Mouse (Mus musculus): ENCODE results near the gene Slc39a5. TPM values are rescaled to one million over a fixed set of nuclear protein-coding genes. Genes with fewer than 3 reads are reported as not detected.
A peak's percentile ranks its signal among the peaks of the same experiment; 100 is the strongest.

Slc39a5 gene
- total and polyA plus RNA-seq, 2 experiments from 2014 or later: 0.58 to 0.66 TPM

DNA sequence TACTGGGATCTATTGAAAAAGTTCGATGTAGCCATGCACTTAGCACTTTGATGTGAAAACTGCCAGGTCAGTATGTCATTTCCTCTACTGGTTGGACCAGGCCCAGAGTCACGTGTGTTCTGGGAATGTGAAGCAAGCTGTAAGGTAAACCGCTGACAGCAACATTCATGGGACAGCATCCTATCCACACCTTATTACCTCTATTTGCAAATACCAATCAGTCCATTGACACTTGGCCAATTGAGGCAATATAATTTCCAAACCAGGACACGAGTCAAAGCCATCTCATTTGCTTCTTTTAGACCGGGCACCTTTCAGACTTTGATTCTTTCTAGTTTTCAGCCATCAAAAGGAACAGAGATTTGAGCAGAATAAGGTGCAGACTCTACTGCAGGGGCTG, 28.0 kb upstream of the Slc39a5 start:
- no peak overlapping the region for H3K27ac ChIP-seq
- no peaks in the 10 kb centered on the region for H3K9me3 ChIP-seq (ENCODE audit: low read length)
- H3K4me3 ChIP-seq (ENCODE audit: low read length): no peak overlapping the region
- H3K4me2 ChIP-seq (ENCODE audit: low read depth, low read length): no peak overlapping the region
- peaks cover 38% of the 10 kb centered on the region for H3K36me3 ChIP-seq (ENCODE audit: insufficient read depth, low read length)
- WGBS: 93% methylated on average over 5 of the region's 5 CpGs
- no peaks in the 10 kb centered on the region for H3K4me1 ChIP-seq (ENCODE audit: insufficient read depth, low read length)
- DNase-seq (ENCODE audit: low spot score) (no peak), ATAC-seq (no peak)
- no peak for TF ChIP-seq CTCF (IDR thresholded peaks at IDR 0.05; ENCODE audit: low read depth)
- no peaks in the 10 kb centered on the region for H3K27me3 ChIP-seq (ENCODE audit: insufficient read depth, low read length)
- H3K9ac ChIP-seq (replicated peaks; ENCODE audit: low read length): no peak overlapping the region

DNA sequence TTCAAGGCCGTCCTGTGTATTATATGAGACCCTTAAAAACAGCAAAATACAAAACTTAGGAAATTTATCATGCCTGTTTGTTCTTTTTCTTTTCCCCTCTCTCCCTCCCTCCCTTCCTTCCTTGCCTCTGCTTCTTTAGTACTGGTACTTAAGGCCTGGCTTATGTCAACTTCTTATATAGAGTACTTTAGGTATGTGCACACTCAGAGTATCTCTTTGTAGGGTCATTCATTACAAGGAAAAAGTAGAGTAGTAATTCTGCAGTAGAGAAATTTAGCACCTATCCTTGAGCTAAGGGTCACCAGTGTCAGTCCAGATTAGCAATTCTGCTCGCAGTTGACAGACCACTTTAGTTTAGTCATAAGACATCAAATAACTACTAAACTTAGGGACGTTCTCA, 24.2 kb upstream of the Slc39a5 start:
- H3K36me3 ChIP-seq (ENCODE audit: insufficient read depth, low read length): peaks cover 42% of the 10 kb centered on the region

GRCm38 (mm10) chr10:128424604-128425003, 23.6 kb upstream of the Slc39a5 start:
- peaks cover 42% of the 10 kb centered on the region for H3K36me3 ChIP-seq (ENCODE audit: insufficient read depth, low read length)
- WGBS: 64% methylated on average over 7 of the region's 7 CpGs
- no peak for ATAC-seq

More for the DNA sequence above, 24.2 kb upstream of the Slc39a5 start:
- DNase-seq (ENCODE audit: low spot score) (no peak), ATAC-seq (no peak)
- Histone ChIP-seq H3K27ac (no peak overlapping the region), H3K4me3 (ENCODE audit: low read length) (no peak overlapping the region), H3K9me3 (ENCODE audit: low read length) (no peaks in the 10 kb centered on the region), H3K27me3 (ENCODE audit: insufficient read depth, low read length) (no peaks in the 10 kb centered on the region), H3K4me2 (ENCODE audit: low read depth, low read length) (no peak overlapping the region), H3K9ac (replicated peaks; ENCODE audit: low read length) (no peak overlapping the region), H3K4me1 (ENCODE audit: insufficient read depth, low read length) (no peaks in the 10 kb centered on the region)
- 93% methylated on average over 3 of the region's 3 CpGs for WGBS
- TF ChIP-seq CTCF (IDR thresholded peaks at IDR 0.05; ENCODE audit: low read depth): no peak

DNA sequence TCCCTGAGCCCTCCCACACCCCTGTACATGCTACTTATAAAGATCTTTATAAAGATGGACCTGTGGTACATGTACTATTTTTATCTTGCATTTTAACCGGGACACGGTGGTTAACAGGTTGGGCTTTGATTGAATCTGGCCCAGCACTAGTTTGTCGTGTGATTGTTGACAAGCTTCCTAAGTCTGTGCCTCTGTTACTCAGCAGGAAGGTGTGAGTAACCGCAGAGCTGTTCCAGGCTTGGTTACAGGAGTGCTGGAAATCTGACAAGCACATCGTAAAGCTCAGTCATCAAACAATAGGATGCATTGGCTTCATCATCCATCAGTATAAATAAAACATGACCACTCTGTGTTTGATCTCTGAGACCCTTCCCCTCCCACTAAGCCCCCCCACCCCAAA, 21.4 kb upstream of the Slc39a5 start:
- Histone ChIP-seq H3K4me3 (ENCODE audit: low read length) (no peak overlapping the region), H3K9me3 (ENCODE audit: low read length) (no peaks in the 10 kb centered on the region), H3K27me3 (ENCODE audit: insufficient read depth, low read length) (no peaks in the 10 kb centered on the region), H3K27ac (no peak overlapping the region), H3K9ac (replicated peaks; ENCODE audit: low read length) (no peak overlapping the region), H3K36me3 (ENCODE audit: insufficient read depth, low read length) (peaks cover 35% of the 10 kb centered on the region), H3K4me1 (ENCODE audit: insufficient read depth, low read length) (no peaks in the 10 kb centered on the region), H3K4me2 (ENCODE audit: low read depth, low read length) (no peak overlapping the region)
- no peak for ATAC-seq
- WGBS: 73% methylated on average over 5 of the region's 5 CpGs
- TF ChIP-seq CTCF (IDR thresholded peaks at IDR 0.05; ENCODE audit: low read depth): no peak
- DNase-seq (ENCODE audit: low spot score): no peak

More at GRCm38 (mm10) chr10:128424604-128425003, 23.6 kb upstream of the Slc39a5 start:
- Histone ChIP-seq H3K9me3 (ENCODE audit: low read length) (no peaks in the 10 kb centered on the region), H3K27ac (no peak overlapping the region), H3K4me3 (ENCODE audit: low read length) (no peak overlapping the region), H3K4me1 (ENCODE audit: insufficient read depth, low read length) (no peaks in the 10 kb centered on the region), H3K4me2 (ENCODE audit: low read depth, low read length) (no peak overlapping the region), H3K9ac (replicated peaks; ENCODE audit: low read length) (no peak overlapping the region), H3K27me3 (ENCODE audit: insufficient read depth, low read length) (no peaks in the 10 kb centered on the region)
- no peak for TF ChIP-seq CTCF (IDR thresholded peaks at IDR 0.05; ENCODE audit: low read depth)
- no peak for DNase-seq (ENCODE audit: low spot score)

DNA sequence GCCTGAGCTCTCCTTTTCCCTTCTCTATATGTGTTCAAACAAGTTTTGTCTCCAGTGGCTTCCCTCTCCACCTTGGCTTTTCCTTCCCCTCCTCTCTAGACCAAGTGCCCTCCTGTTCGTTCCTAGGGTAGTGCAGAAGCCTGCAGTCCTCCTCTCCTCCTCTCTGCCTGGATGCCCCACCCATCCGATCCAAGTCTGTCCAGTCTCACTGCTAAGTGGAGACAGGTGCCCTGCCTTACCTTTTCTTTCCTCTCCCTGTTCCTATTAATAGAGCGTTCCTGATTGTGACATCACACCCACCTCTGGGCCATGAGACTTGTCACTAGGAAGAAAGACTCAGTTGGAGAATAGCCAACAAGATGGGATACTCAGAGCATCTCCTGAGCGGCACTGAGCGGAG, 13.8 kb upstream of the Slc39a5 start:
- no peak overlapping the region for H3K4me2 ChIP-seq (ENCODE audit: low read depth, low read length)
- DNase-seq (ENCODE audit: low spot score) (no peak), ATAC-seq (no peak)
- no peaks in the 10 kb centered on the region for H3K27me3 ChIP-seq (ENCODE audit: insufficient read depth, low read length)
- peaks cover 19% of the 10 kb centered on the region for H3K36me3 ChIP-seq (ENCODE audit: insufficient read depth, low read length)
- no peak overlapping the region for H3K9ac ChIP-seq (replicated peaks; ENCODE audit: low read length)
- H3K27ac ChIP-seq: no peak overlapping the region
- TF ChIP-seq CTCF (IDR thresholded peaks at IDR 0.05; ENCODE audit: low read depth): no peak
- no peaks in the 10 kb centered on the region for H3K9me3 ChIP-seq (ENCODE audit: low read length)
- WGBS: 98% methylated on average over 5 of the region's 5 CpGs
- peaks cover 15% of the 10 kb centered on the region for H3K4me1 ChIP-seq (ENCODE audit: insufficient read depth, low read length)
- no peak overlapping the region for H3K4me3 ChIP-seq (ENCODE audit: low read length)

DNA sequence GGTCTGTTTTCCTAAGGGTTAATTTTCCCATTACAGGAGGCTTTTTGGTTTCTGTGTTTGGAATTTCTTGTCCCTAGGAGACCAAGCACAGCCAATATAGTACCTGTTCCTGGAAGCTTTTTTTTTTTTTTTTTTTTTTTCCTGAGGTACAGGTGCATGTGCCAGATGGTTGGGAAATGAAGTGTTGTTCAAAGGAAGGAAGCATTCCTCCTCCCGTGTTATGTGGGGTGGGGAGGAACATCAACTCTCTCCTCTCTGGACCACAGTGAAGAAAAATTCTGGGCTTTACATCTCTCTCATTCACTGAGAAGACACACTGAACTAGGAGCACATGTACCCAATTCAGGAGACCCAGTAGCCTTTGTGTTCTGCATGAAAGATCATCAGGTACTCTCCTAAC, 12.0 kb upstream of the Slc39a5 start:
- 48% methylated on average over 1 of the region's 1 CpGs for WGBS
- H3K4me1 ChIP-seq (ENCODE audit: insufficient read depth, low read length): peaks cover 20% of the 10 kb centered on the region
- peaks cover 7% of the 10 kb centered on the region for H3K36me3 ChIP-seq (ENCODE audit: insufficient read depth, low read length)
- H3K9me3 ChIP-seq (ENCODE audit: low read length): no peaks in the 10 kb centered on the region
- H3K27me3 ChIP-seq (ENCODE audit: insufficient read depth, low read length): no peaks in the 10 kb centered on the region
- peak overlapping the region; percentile 95 for H3K4me2 ChIP-seq (ENCODE audit: low read depth, low read length)
- TF ChIP-seq CTCF (IDR thresholded peaks at IDR 0.05; ENCODE audit: low read depth): no peak
- no peak for ATAC-seq
- H3K4me3 ChIP-seq (ENCODE audit: low read length): no peak overlapping the region
- no peak overlapping the region for H3K27ac ChIP-seq
- no peak for DNase-seq (ENCODE audit: low spot score)
- H3K9ac ChIP-seq (replicated peaks; ENCODE audit: low read length): peak overlapping the region; percentile 18; the same call in 1 of the 2 replicates

GRCm38 (mm10) chr10:128412558-128412957, 11.5 kb upstream of the Slc39a5 start:
- H3K9me3 ChIP-seq (ENCODE audit: low read length): no peaks in the 10 kb centered on the region
- ATAC-seq: no peak

More at GRCm38 (mm10) chr10:128412558-128412957, 11.5 kb upstream of the Slc39a5 start:
- H3K27me3 ChIP-seq (ENCODE audit: insufficient read depth, low read length): no peaks in the 10 kb centered on the region
- H3K27ac ChIP-seq: peak overlapping the region; percentile 96; the same call in 1 of the 2 replicates
- peak overlapping the region; percentile 95 for H3K4me2 ChIP-seq (ENCODE audit: low read depth, low read length)
- H3K4me3 ChIP-seq (ENCODE audit: low read length): peak overlapping the region; percentile 96
- H3K4me1 ChIP-seq (ENCODE audit: insufficient read depth, low read length): peaks cover 20% of the 10 kb centered on the region
- WGBS: 16% methylated on average over 1 of the region's 1 CpGs
- TF ChIP-seq CTCF (IDR thresholded peaks at IDR 0.05; ENCODE audit: low read depth): no peak
- H3K36me3 ChIP-seq (ENCODE audit: insufficient read depth, low read length): peaks cover 7% of the 10 kb centered on the region
- no peak for DNase-seq (ENCODE audit: low spot score)
- peak overlapping the region; percentile 94 for H3K9ac ChIP-seq (replicated peaks; ENCODE audit: low read length)

Data from hindbrain, postnatal 0 days (tissue).